Mouse (Mus musculus): ENCODE data around the gene Olfr583. TPM values are rescaled to one million over a fixed set of nuclear protein-coding genes. Genes with fewer than 3 reads are reported as not detected.

The Olfr583 gene
- not detected in 2 replicates for polyA plus RNA-seq (2012; rRNA removed; ENCODE audit: low replicate concordance)

GRCm38 (mm10) chr7:103051000-103051399, at the start of gene Olfr583:
TSS of gene Olfr583 (plus strand) at chr7:103051300.

GRCm38 (mm10) chr7:103037724-103038123, 13.4 kb upstream of the Olfr583 start, which contains the start of gene Olfr582:
TSS of gene Olfr582 (plus strand) at chr7:103038024.

GRCm38 (mm10) chr7:103081585-103081984, 30.5 kb downstream of the Olfr583 start, which contains the start of gene Olfr584:
TSS of gene Olfr584 (plus strand) at chr7:103081885.

GRCm38 (mm10) chr7:103097420-103097819, 46.3 kb downstream of the Olfr583 start, which contains the start of gene Olfr585:
TSS of gene Olfr585 (plus strand) at chr7:103097720.

Other genes starting within 250 kb of the Olfr583 start
- gene Olfr564, start 247.8 kb upstream of the Olfr583 start, polyA plus RNA-seq (2012; rRNA removed; ENCODE audit: low replicate concordance): not detected in 2 replicates
- gene Olfr566, start 192.5 kb upstream of the Olfr583 start, polyA plus RNA-seq (2012; rRNA removed; ENCODE audit: low replicate concordance): not detected in 2 replicates
- gene Olfr568, start 174.2 kb upstream of the Olfr583 start, polyA plus RNA-seq (2012; rRNA removed; ENCODE audit: low replicate concordance): not detected in 2 replicates
- not detected in 2 replicates for gene Olfr569, start 160.4 kb upstream of the Olfr583 start, polyA plus RNA-seq (2012; rRNA removed; ENCODE audit: low replicate concordance)
- not detected in 2 replicates for gene Olfr570, start 156.7 kb upstream of the Olfr583 start, polyA plus RNA-seq (2012; rRNA removed; ENCODE audit: low replicate concordance)
- not detected in 2 replicates for gene Olfr571, start 133.8 kb upstream of the Olfr583 start, polyA plus RNA-seq (2012; rRNA removed; ENCODE audit: low replicate concordance)
- gene Olfr572, start 126.9 kb upstream of the Olfr583 start, polyA plus RNA-seq (2012; rRNA removed; ENCODE audit: low replicate concordance): not detected in 2 replicates
- gene Olfr573-ps1, start 108.7 kb upstream of the Olfr583 start, polyA plus RNA-seq (2012; rRNA removed; ENCODE audit: low replicate concordance): not detected in 2 replicates
- not detected in 2 replicates for gene Olfr574, start 102.8 kb upstream of the Olfr583 start, polyA plus RNA-seq (2012; rRNA removed; ENCODE audit: low replicate concordance)
- gene Olfr575, start 92.5 kb upstream of the Olfr583 start, polyA plus RNA-seq (2012; rRNA removed; ENCODE audit: low replicate concordance): not detected in 2 replicates
- gene Olfr576, start 88.6 kb upstream of the Olfr583 start, polyA plus RNA-seq (2012; rRNA removed; ENCODE audit: low replicate concordance): not detected in 2 replicates
- gene Olfr577, start 75.4 kb upstream of the Olfr583 start, polyA plus RNA-seq (2012; rRNA removed; ENCODE audit: low replicate concordance): not detected in 2 replicates
- gene Olfr578, start 62.0 kb upstream of the Olfr583 start, polyA plus RNA-seq (2012; rRNA removed; ENCODE audit: low replicate concordance): not detected in 2 replicates
- not detected in 2 replicates for gene Olfr582, start 13.3 kb upstream of the Olfr583 start, polyA plus RNA-seq (2012; rRNA removed; ENCODE audit: low replicate concordance)
- not detected in 2 replicates for gene Olfr584, start 30.6 kb downstream of the Olfr583 start, polyA plus RNA-seq (2012; rRNA removed; ENCODE audit: low replicate concordance)
- gene Olfr585, start 46.4 kb downstream of the Olfr583 start, polyA plus RNA-seq (2012; rRNA removed; ENCODE audit: low replicate concordance): not detected in 2 replicates
- gene Olfr586, start 74.3 kb downstream of the Olfr583 start, polyA plus RNA-seq (2012; rRNA removed; ENCODE audit: low replicate concordance): not detected in 2 replicates
- gene Olfr588-ps1, start 89.6 kb downstream of the Olfr583 start, polyA plus RNA-seq (2012; rRNA removed; ENCODE audit: low replicate concordance): not detected in 2 replicates
- gene Olfr589, start 105.1 kb downstream of the Olfr583 start, polyA plus RNA-seq (2012; rRNA removed; ENCODE audit: low replicate concordance): not detected in 2 replicates
- not detected in 2 replicates for gene Olfr591, start 127.0 kb downstream of the Olfr583 start, polyA plus RNA-seq (2012; rRNA removed; ENCODE audit: low replicate concordance)
- gene Olfr592, start 133.5 kb downstream of the Olfr583 start, polyA plus RNA-seq (2012; rRNA removed; ENCODE audit: low replicate concordance): not detected in 2 replicates
- gene Olfr593, start 160.6 kb downstream of the Olfr583 start, polyA plus RNA-seq (2012; rRNA removed; ENCODE audit: low replicate concordance): not detected in 2 replicates
- gene Olfr594, start 165.7 kb downstream of the Olfr583 start, polyA plus RNA-seq (2012; rRNA removed; ENCODE audit: low replicate concordance): not detected in 2 replicates
- not detected in 2 replicates for gene Usp17ld, start 201.2 kb downstream of the Olfr583 start, polyA plus RNA-seq (2012; rRNA removed; ENCODE audit: low replicate concordance)

Data from subcutaneous adipose tissue, adult 2 months (tissue).